Mouse (Mus musculus): ENCODE measurements around the gene Sh3pxd2b. TPM values are rescaled to one million over a fixed set of nuclear protein-coding genes. Genes with fewer than 3 reads are reported as not detected.

The Sh3pxd2b gene
- polyA plus RNA-seq, 1 experiment = 21.7 TPM

DNA sequence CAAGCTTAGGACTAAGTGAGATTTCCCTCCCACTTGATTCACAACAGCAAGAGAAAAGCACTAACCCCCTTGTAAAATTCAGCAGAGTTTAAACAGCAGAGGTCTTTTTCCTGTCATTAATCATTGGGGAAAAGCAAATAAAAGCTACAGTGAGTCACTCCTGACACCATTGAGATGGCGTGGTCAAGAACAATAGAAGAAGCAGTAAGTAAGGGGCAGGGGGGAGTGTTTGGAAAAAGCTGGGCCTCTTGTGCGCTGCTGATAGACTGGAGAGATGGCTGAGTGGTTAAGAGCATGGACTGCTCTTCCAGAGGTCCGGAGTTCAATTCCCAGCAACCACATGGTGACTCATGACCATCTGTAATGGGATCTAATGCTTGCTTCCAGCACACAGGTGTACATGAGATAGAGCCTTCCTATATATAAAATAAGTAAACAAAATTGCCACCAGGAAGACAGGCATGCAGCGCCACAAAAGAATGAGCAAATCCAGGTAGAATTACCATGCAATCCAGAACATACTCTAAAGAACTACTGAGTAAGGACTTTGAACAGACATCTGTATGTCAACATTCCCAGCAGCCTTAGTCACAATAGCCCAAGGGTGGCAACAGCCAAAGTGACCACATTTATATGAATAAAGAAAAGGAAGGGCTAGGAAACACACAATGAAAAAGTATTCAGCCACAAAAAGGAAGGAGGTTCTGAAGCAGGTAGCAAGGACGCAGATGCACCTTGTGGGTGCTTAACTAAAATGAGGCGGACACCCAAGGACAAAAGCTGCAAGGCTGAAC is 1.9 kb upstream of the Sh3pxd2b start:
- Histone ChIP-seq H3ac (ENCODE audit: control insufficient read depth, insufficient read length, low read depth) (no peak overlapping the region), H3K79me2 (ENCODE audit: control insufficient read depth, insufficient read depth) (peaks cover 32% of the 10 kb centered on the region), H3K36me3 (ENCODE audit: control insufficient read depth, insufficient read depth) (peaks cover 12% of the 10 kb centered on the region), H3K27me3 (ENCODE audit: control insufficient read depth, insufficient read depth, insufficient read length) (no peaks in the 10 kb centered on the region), H3K79me3 (ENCODE audit: low read depth) (peaks cover 29% of the 10 kb centered on the region), H3K4me3 (ENCODE audit: insufficient read depth, poor library complexity, severe bottlenecking) (no peak overlapping the region)
- TF ChIP-seq FOSL1 (IDR thresholded peaks at IDR 0.05; ENCODE audit: insufficient read depth, low read length, poor library complexity, severe bottlenecking) = peak; percentile 70
- TF ChIP-seq MYOD1 (IDR thresholded peaks at IDR 0.05; ENCODE audit: control insufficient read depth, insufficient read length, low read depth) = peak; percentile 22
- no peak for TF ChIP-seq USF1 (IDR thresholded peaks at IDR 0.05; ENCODE audit: low read depth)
- peak; percentile 76 for TF ChIP-seq MAX (IDR thresholded peaks at IDR 0.05)
- TF ChIP-seq MYOG (IDR thresholded peaks at IDR 0.05; ENCODE audit: control insufficient read depth, extremely low read depth, insufficient read length) = no peak

DNA sequence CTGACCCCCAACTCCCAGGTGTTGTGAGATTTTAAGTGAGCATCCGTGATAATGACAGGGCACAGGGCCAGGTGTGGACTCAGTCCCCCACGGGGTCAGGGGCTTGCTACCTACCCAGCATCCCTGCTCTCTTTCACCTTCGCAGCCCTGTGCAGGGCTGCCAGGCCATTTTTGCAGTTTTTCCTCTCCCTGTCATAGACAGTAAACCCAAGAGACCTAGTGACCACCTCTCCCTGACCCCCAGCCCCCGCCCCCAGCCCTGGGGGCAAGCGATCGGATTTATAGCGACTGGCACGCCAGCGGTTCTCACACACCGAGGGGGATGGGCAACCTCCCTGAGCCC is 385 bp upstream of the Sh3pxd2b start:
- Histone ChIP-seq H3ac (ENCODE audit: control insufficient read depth, insufficient read length, low read depth) (peak overlapping the region; percentile 38), H3K79me3 (ENCODE audit: low read depth) (peaks cover 44% of the 10 kb centered on the region), H3K27me3 (ENCODE audit: control insufficient read depth, insufficient read depth, insufficient read length) (no peaks in the 10 kb centered on the region), H3K36me3 (ENCODE audit: control insufficient read depth, insufficient read depth) (peaks cover 28% of the 10 kb centered on the region), H3K4me3 (ENCODE audit: insufficient read depth, poor library complexity, severe bottlenecking) (peak overlapping the region; percentile 74), H3K79me2 (ENCODE audit: control insufficient read depth, insufficient read depth) (peaks cover 47% of the 10 kb centered on the region)
- TF ChIP-seq FOSL1 (IDR thresholded peaks at IDR 0.05; ENCODE audit: insufficient read depth, low read length, poor library complexity, severe bottlenecking) = no peak
- no peak for TF ChIP-seq MAX (IDR thresholded peaks at IDR 0.05)
- no peak for TF ChIP-seq MYOD1 (IDR thresholded peaks at IDR 0.05; ENCODE audit: control insufficient read depth, insufficient read length, low read depth)
- no peak for TF ChIP-seq CTCF (IDR thresholded peaks at IDR 0.05; ENCODE audit: control insufficient read depth, insufficient read depth, insufficient read length)
- no peak for TF ChIP-seq USF1 (IDR thresholded peaks at IDR 0.05; ENCODE audit: low read depth)
- TF ChIP-seq CEBPB (IDR thresholded peaks at IDR 0.05; ENCODE audit: low read depth) = no peak
- TF ChIP-seq MYOG (IDR thresholded peaks at IDR 0.05; ENCODE audit: control insufficient read depth, extremely low read depth, insufficient read length) = no peak

DNA sequence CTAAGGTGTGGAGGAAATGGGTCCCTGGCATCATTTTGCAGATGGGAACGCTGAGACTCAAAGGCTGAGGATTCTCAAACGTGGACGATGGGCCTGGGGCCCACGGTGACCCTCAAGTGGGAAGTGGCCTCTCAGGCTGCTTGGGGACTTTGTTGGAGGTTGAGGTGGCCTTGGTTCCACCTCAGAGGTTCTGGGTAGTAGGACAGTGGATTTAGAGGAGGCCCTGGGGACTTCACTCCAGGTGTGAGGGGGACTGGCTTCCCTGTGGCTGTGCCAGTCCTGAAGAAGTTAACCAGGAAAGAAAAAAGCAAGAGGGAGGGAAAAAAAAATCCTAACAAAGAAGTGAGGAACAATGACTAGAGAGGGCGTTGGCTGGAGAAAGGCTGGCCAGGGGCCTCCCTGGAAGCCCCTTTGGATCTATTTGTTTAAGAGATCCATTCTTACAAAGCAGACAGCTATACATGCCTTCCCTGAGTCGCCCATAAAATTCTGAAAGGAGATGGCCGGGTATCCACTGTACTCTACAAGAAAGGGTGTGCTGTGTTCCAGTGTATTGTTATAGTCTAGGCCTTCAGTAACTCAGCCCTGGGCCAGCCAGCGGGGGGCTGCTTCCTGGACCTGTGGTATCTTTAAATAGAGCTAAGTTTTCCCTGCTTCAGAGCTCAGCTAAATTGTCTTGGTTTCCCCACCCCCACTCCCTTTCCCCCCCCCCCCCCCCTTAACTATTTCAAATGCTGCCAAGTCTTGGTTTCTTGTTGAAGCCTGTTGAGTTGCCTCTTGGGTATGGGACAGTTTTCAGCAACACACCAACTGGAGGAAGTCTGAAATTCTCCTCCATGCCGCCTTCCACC is 1.0 kb downstream of the Sh3pxd2b start:
- Histone ChIP-seq H3K79me2 (ENCODE audit: control insufficient read depth, insufficient read depth) (peaks cover 61% of the 10 kb centered on the region), H3K27me3 (ENCODE audit: control insufficient read depth, insufficient read depth, insufficient read length) (no peaks in the 10 kb centered on the region), H3ac (ENCODE audit: control insufficient read depth, insufficient read length, low read depth) (peak overlapping the region; percentile 99), H3K36me3 (ENCODE audit: control insufficient read depth, insufficient read depth) (peaks cover 34% of the 10 kb centered on the region), H3K79me3 (ENCODE audit: low read depth) (peaks cover 56% of the 10 kb centered on the region), H3K4me3 (ENCODE audit: insufficient read depth, poor library complexity, severe bottlenecking) (peak overlapping the region; percentile 74)
- TF ChIP-seq MYOD1 (IDR thresholded peaks at IDR 0.05; ENCODE audit: control insufficient read depth, insufficient read length, low read depth) (no peak), MYOG (IDR thresholded peaks at IDR 0.05; ENCODE audit: control insufficient read depth, extremely low read depth, insufficient read length) (no peak), USF1 (IDR thresholded peaks at IDR 0.05; ENCODE audit: low read depth) (no peak), CEBPB (IDR thresholded peaks at IDR 0.05; ENCODE audit: low read depth) (no peak), FOSL1 (IDR thresholded peaks at IDR 0.05; ENCODE audit: insufficient read depth, low read length, poor library complexity, severe bottlenecking) (no peak), CTCF (IDR thresholded peaks at IDR 0.05; ENCODE audit: control insufficient read depth, insufficient read depth, insufficient read length) (no peak), MAX (IDR thresholded peaks at IDR 0.05) (no peak)

DNA sequence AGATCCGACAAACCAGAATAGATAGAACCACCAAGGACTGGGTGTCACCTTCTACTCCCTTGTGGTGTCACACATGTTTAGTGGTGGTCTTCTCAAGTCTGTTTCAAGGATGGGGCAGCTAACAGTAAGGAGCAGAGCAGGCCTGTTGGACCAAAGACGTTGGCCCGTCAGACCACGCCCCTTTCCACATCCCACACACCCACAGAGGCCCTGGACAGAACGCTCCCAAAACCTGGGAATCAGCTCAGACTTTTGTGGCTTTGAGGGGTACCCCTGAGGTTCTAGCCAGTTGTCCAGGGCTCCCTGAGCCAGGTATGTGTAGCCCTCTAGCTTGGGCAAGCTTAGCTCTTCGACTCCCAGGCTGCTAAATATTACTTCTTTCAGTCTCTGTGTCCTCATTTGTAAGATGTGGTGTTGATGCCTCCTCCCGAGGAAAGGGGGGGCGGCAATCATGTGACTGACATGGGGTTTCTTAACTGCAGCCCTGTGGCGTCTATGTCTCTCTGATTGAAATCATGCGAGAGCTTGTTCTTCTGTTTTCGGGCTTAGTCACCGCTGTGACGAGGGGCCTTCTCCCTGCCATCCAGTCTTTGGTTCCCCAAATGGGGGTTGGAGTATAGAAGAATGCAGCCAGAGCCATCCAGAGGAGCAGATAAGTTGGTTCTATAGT is 1.8 kb downstream of the Sh3pxd2b start:
- Histone ChIP-seq H3K79me2 (ENCODE audit: control insufficient read depth, insufficient read depth) (peaks cover 69% of the 10 kb centered on the region), H3ac (ENCODE audit: control insufficient read depth, insufficient read length, low read depth) (peak overlapping the region; percentile 9), H3K27me3 (ENCODE audit: control insufficient read depth, insufficient read depth, insufficient read length) (no peaks in the 10 kb centered on the region), H3K79me3 (ENCODE audit: low read depth) (peaks cover 62% of the 10 kb centered on the region), H3K4me3 (ENCODE audit: insufficient read depth, poor library complexity, severe bottlenecking) (no peak overlapping the region), H3K36me3 (ENCODE audit: control insufficient read depth, insufficient read depth) (peaks cover 39% of the 10 kb centered on the region)
- no peak for TF ChIP-seq MYOG (IDR thresholded peaks at IDR 0.05; ENCODE audit: control insufficient read depth, extremely low read depth, insufficient read length)
- TF ChIP-seq USF1 (IDR thresholded peaks at IDR 0.05; ENCODE audit: low read depth) = peak; percentile 49

DNA sequence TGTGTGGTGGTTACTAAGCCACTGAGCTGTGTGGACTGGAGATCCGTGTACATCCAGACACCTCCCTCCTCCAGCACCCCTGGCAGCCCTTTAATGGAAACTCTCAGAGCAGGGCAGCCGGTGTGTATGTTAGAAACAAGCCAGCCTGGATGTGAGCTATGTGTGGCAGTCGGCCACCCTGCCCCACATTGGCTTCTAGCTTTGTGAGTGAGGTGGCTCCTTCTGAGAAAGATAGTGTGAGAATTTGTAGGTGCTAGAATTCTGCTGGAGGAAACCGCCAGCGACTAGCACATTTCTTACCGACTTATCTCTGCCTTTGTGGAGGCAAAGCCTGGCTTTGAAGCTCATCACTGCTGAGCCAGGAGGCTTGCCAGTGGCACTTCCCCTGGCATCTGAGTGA is 5.3 kb downstream of the Sh3pxd2b start:
- Histone ChIP-seq H3K36me3 (ENCODE audit: control insufficient read depth, insufficient read depth) (peaks cover 49% of the 10 kb centered on the region), H3K27me3 (ENCODE audit: control insufficient read depth, insufficient read depth, insufficient read length) (no peaks in the 10 kb centered on the region), H3K4me3 (ENCODE audit: insufficient read depth, poor library complexity, severe bottlenecking) (no peak overlapping the region), H3K79me2 (ENCODE audit: control insufficient read depth, insufficient read depth) (peaks cover 98% of the 10 kb centered on the region), H3K79me3 (ENCODE audit: low read depth) (peaks cover 86% of the 10 kb centered on the region), H3ac (ENCODE audit: control insufficient read depth, insufficient read length, low read depth) (no peak overlapping the region)
- no peak for TF ChIP-seq MAX (IDR thresholded peaks at IDR 0.05)
- no peak for TF ChIP-seq CEBPB (IDR thresholded peaks at IDR 0.05; ENCODE audit: low read depth)
- no peak for TF ChIP-seq MYOG (IDR thresholded peaks at IDR 0.05; ENCODE audit: control insufficient read depth, extremely low read depth, insufficient read length)
- no peak for TF ChIP-seq USF1 (IDR thresholded peaks at IDR 0.05; ENCODE audit: low read depth)
- no peak for TF ChIP-seq MYOD1 (IDR thresholded peaks at IDR 0.05; ENCODE audit: control insufficient read depth, insufficient read length, low read depth)
- TF ChIP-seq CTCF (IDR thresholded peaks at IDR 0.05; ENCODE audit: control insufficient read depth, insufficient read depth, insufficient read length) = no peak
- no peak for TF ChIP-seq FOSL1 (IDR thresholded peaks at IDR 0.05; ENCODE audit: insufficient read depth, low read length, poor library complexity, severe bottlenecking)

Measured in C2C12 (cell line).